ENCODE assay signal across 20 mouse cellular contexts in the genomic region with DNA sequence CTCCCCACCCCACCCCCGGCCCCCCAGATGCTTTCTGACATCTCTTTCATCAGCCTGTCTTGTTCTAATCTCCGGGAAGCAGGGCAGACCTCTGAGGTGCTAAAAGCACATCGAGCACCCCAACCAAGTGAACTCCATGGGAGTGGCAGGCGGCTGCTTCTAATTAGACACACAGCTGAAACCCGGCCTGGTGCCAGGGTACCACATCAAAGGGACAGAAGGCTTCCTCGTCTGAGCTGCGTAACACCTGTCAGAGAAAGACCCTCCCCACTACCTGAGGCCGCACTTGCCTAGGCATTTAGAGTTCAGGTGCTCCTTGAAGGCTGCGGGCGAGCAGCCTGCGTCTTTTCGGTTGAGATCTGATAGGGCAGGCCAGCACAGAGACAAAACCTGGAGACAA. TPM values are rescaled to one million over a fixed set of nuclear protein-coding genes. Genes with fewer than 3 reads are reported as not detected.
DNase-seq lines count a peak whose midpoint lies in the region; ATAC-seq lines count a peak whose summit lies in the region.
"Had no signal": no experiment of that assay in that cellular context is flagged by ENCODE, and none has a peak within 500 bp of the region (broad histone marks: within the 10 kb centered on the region; RNA-seq: fewer than 3 reads in every experiment).

No protein-coding gene starts in this region.

- H3K36me3 ChIP-seq in heart, embryonic 11.5 days (ENCODE audit: control insufficient read depth, insufficient read depth, low read length): 0 out of 2 replicates have a peak, but pooled peaks cover 2% of the 10 kb centered on the region
- H3K36me3 ChIP-seq in limb, embryonic 11.5 days (ENCODE audit: control insufficient read depth, insufficient read depth, low read length): no peaks in the 10 kb centered on the region; the same call in 1 of the 2 replicates
- H3K36me3 ChIP-seq: heart, embryonic 12.5 days; limb, embryonic 12.5 days; neural tube, embryonic 12.5 days had no signal

- H3K4me2 ChIP-seq in heart, embryonic 11.5 days: no peak overlapping the region
- no peak overlapping the region for H3K4me2 ChIP-seq in limb, embryonic 11.5 days (ENCODE audit: low read depth, severe bottlenecking)
- H3K4me2 ChIP-seq: heart, embryonic 12.5 days; hindbrain, embryonic 12.5 days; limb, embryonic 12.5 days; liver, embryonic 15.5 days; neural tube, embryonic 12.5 days had no signal

- no peak overlapping the region for H3K4me3 ChIP-seq in heart, embryonic 11.5 days (ENCODE audit: low read depth, low read length)
- H3K4me3 ChIP-seq in limb, embryonic 11.5 days (ENCODE audit: low read depth, low read length): no peak overlapping the region
- H3K4me3 ChIP-seq: heart, embryonic 12.5 days; hindbrain, embryonic 12.5 days; limb, embryonic 12.5 days; liver, embryonic 15.5 days; neural tube, embryonic 12.5 days had no signal

- intact Hi-C loops in left cerebral cortex, postnatal 14 days (cut with DNase I): no loop called here

- no peak for DNase-seq in heart, adult 18-20 months
- peak; percentile 4 for DNase-seq in T-cell, adult 2 months (ENCODE audit: low spot score)
- peak; percentile 35 for DNase-seq in limb, embryonic 11.5 days (ENCODE audit: low spot score)
- DNase-seq in thymus, postnatal 10 days (ENCODE audit: low spot score in 2 of 2): peak; percentile 32 to 46
- DNase-seq in urinary bladder, postnatal 10 days (ENCODE audit: low spot score): no peak
- no peak for DNase-seq in left cerebral cortex, postnatal 14 days (ENCODE audit: low spot score in 2 of 2)
- no peak for DNase-seq in adrenal gland, adult 18-20 months (ENCODE audit: low spot score in 2 of 2)
- DNase-seq: adrenal gland, adult 8-10 months; cerebellum, adult 18-20 months; gastrocnemius, postnatal 10 days; kidney, adult 9 months; kidney, postnatal 4 days; lung, postnatal 10 days had no signal

- peaks cover 42% of the 10 kb centered on the region for H3K4me1 ChIP-seq in heart, embryonic 11.5 days (ENCODE audit: control insufficient read depth, insufficient read depth, low read length)
- peaks cover 32% of the 10 kb centered on the region for H3K4me1 ChIP-seq in limb, embryonic 11.5 days (ENCODE audit: control insufficient read depth, insufficient read depth, low read length)

- peak overlapping the region; percentile 17; the same call in 1 of the 2 replicates for H3K9ac ChIP-seq in heart, embryonic 11.5 days (ENCODE audit: low read depth, low read length)
- no peak overlapping the region; the same call in 1 of the 2 replicates for H3K9ac ChIP-seq in limb, embryonic 11.5 days (ENCODE audit: low read length)
- H3K9ac ChIP-seq: heart, embryonic 12.5 days; hindbrain, embryonic 12.5 days; limb, embryonic 12.5 days; liver, embryonic 15.5 days; neural tube, embryonic 12.5 days had no signal

- 54% methylated on average over 12 of the region's 12 CpGs for WGBS in heart, embryonic 11.5 days (ENCODE audit: insufficient replicate concordance)
- 28% methylated on average over 12 of the region's 12 CpGs for WGBS in limb, embryonic 11.5 days

- no peaks in the 10 kb centered on the region for H3K9me3 ChIP-seq in heart, embryonic 11.5 days (replicated peaks; ENCODE audit: control insufficient read depth, low read length)
- H3K9me3 ChIP-seq in limb, embryonic 11.5 days (ENCODE audit: control insufficient read depth, low read length): no peaks in the 10 kb centered on the region
- H3K9me3 ChIP-seq: heart, embryonic 12.5 days; hindbrain, embryonic 12.5 days; limb, embryonic 12.5 days; liver, embryonic 15.5 days; neural tube, embryonic 12.5 days had no signal

- no peak for ATAC-seq in heart, embryonic 11.5 days (replicated peaks; ENCODE audit: insufficient number of reproducible peaks, low FRiP score, low TSS enrichment)
- no peak for ATAC-seq in limb, embryonic 11.5 days (ENCODE audit: insufficient number of reproducible peaks, low FRiP score, low TSS enrichment, low read depth)
- ATAC-seq: midbrain, embryonic 16.5 days had no signal

- H3K27ac ChIP-seq in heart, embryonic 11.5 days (ENCODE audit: low read depth, low read length): no peak overlapping the region
- H3K27ac ChIP-seq in limb, embryonic 11.5 days (replicated peaks; ENCODE audit: low read depth, low read length): no peak overlapping the region
- H3K27ac ChIP-seq: hindbrain, embryonic 12.5 days; limb, embryonic 12.5 days; liver, embryonic 15.5 days; neural tube, embryonic 12.5 days had no signal

- H3K27me3 ChIP-seq in heart, embryonic 11.5 days (ENCODE audit: control insufficient read depth, insufficient read depth, low read length): no peaks in the 10 kb centered on the region
- no peaks in the 10 kb centered on the region for H3K27me3 ChIP-seq in limb, embryonic 11.5 days (ENCODE audit: control insufficient read depth, insufficient read depth, low read length)
- H3K27me3 ChIP-seq: hindbrain, embryonic 12.5 days; limb, embryonic 12.5 days; liver, embryonic 15.5 days; neural tube, embryonic 12.5 days had no signal

RNA-seq across cellular contexts. Expression of gene Slc25a51, which starts 56.0 kb away (rescaled TPM):
- polyA plus RNA-seq in heart, embryonic 11.5 days (2014; fragmentation: Nextera tagmentation; extraction: Ambion mirVana): 60.7 and 73.4 TPM in 2 replicates
- total RNA-seq in heart, adult 18-20 months (2021): 100 to 1,000 TPM; 103 to 107 TPM
- 72.8 and 73.3 TPM in 2 replicates for polyA plus RNA-seq in limb, embryonic 11.5 days (2014; fragmentation: Nextera tagmentation; extraction: Ambion mirVana)
- 100 to 1,000 TPM; 110 to 111 TPM for total RNA-seq in left cerebral cortex, postnatal 14 days (2021)
- total RNA-seq in adrenal gland, adult 18-20 months (2021): 100 to 1,000 TPM; 326 to 423 TPM

Comparison
In these comparisons a context has a peak if more than half of its experiments do, and no peak if none do; other contexts are left out.
1. DNase-seq: peak in T-cell, adult 2 months (single experiment), limb, embryonic 11.5 days (single experiment) and thymus, postnatal 10 days (2 of 2); none in heart, adult 18-20 months (0 of 2), urinary bladder, postnatal 10 days (single experiment), left cerebral cortex, postnatal 14 days (0 of 2) and adrenal gland, adult 18-20 months (0 of 2).